Comparison of ENCODE assay signal across 8 mouse cellular contexts in genomic region chr9:44483041-44483509, GRCm38 (mm10). TPM values are rescaled to one million over a fixed set of nuclear protein-coding genes. Genes with fewer than 3 reads are reported as not detected.
DNase-seq lines count a peak whose midpoint lies in the region; ATAC-seq and TF ChIP-seq lines count a peak whose summit lies in the region.

No protein-coding gene starts in this region.

- H3K4me3 ChIP-seq in intestine, postnatal 0 days (ENCODE audit: low read depth, low read length): peak overlapping the region; percentile 98
- peak overlapping the region; percentile 77 for H3K4me3 ChIP-seq in midbrain, embryonic 14.5 days (replicated peaks; ENCODE audit: low read depth, low read length)

- WGBS in intestine, postnatal 0 days: under 1% methylated on average over 39 of the region's 39 CpGs
- under 1% methylated on average over 37 of the region's 39 CpGs for WGBS in midbrain, embryonic 14.5 days

- no peak for ATAC-seq in intestine, postnatal 0 days
- ATAC-seq in midbrain, embryonic 14.5 days (ENCODE audit: low FRiP score, low TSS enrichment): no peak

- peak overlapping the region; percentile 88 for H3K27ac ChIP-seq in intestine, postnatal 0 days (ENCODE audit: low read depth, low read length)
- H3K27ac ChIP-seq in midbrain, embryonic 14.5 days (replicated peaks; ENCODE audit: low read depth, low read length): peak overlapping the region; percentile 97

- H3K27me3 ChIP-seq in intestine, postnatal 0 days (replicated peaks; ENCODE audit: control insufficient read depth, insufficient read depth, low read length): no peaks in the 10 kb centered on the region
- H3K27me3 ChIP-seq in midbrain, embryonic 14.5 days (ENCODE audit: control insufficient read depth, insufficient read depth, low read length): no peaks in the 10 kb centered on the region

- H3K9ac ChIP-seq in intestine, postnatal 0 days (ENCODE audit: low read depth, low read length): peak overlapping the region; percentile 81
- peak overlapping the region; percentile 90 for H3K9ac ChIP-seq in midbrain, embryonic 14.5 days (replicated peaks; ENCODE audit: low read length)

- H3K36me3 ChIP-seq in intestine, postnatal 0 days (ENCODE audit: control insufficient read depth, insufficient read depth): no peaks in the 10 kb centered on the region
- H3K36me3 ChIP-seq in midbrain, embryonic 14.5 days (ENCODE audit: control insufficient read depth, insufficient read depth, low read length): no peaks in the 10 kb centered on the region

- H3K9me3 ChIP-seq in intestine, postnatal 0 days (ENCODE audit: control insufficient read depth): no peaks in the 10 kb centered on the region
- no peaks in the 10 kb centered on the region for H3K9me3 ChIP-seq in midbrain, embryonic 14.5 days (ENCODE audit: control insufficient read depth, low read length)

- TF ChIP-seq CTCF in intestine, postnatal 0 days (IDR thresholded peaks at IDR 0.05; ENCODE audit: low read depth): no peak

- H3K4me1 ChIP-seq in intestine, postnatal 0 days (replicated peaks; ENCODE audit: control insufficient read depth, insufficient read depth, low read length): peaks cover 8% of the 10 kb centered on the region
- H3K4me1 ChIP-seq in midbrain, embryonic 14.5 days (ENCODE audit: control insufficient read depth, insufficient read depth, low read length): peaks cover 49% of the 10 kb centered on the region

- DNase-seq in cerebellum, adult 9-11 months: peak; percentile 73
- DNase-seq in cerebellum, adult 9-10 months: no peak
- peak; percentile 34 for DNase-seq in urinary bladder, adult 2 months (ENCODE audit: low spot score)
- no peak for DNase-seq in urinary bladder, postnatal 25 days (ENCODE audit: low spot score)
- peak; percentile 51 for DNase-seq in midbrain, embryonic 14.5 days
- no peak for DNase-seq in retina, embryonic 14.5 days (ENCODE audit: low spot score)
- no peak for DNase-seq in adrenal gland, postnatal 36 days

- H3K4me2 ChIP-seq in intestine, postnatal 0 days (replicated peaks; ENCODE audit: low read depth): peak overlapping the region; percentile 84
- peak overlapping the region; percentile 99 for H3K4me2 ChIP-seq in midbrain, embryonic 14.5 days (ENCODE audit: low read length)

RNA-seq across cellular contexts. Expression of gene Bcl9l, which starts 0.5 kb away (rescaled TPM):
- polyA plus RNA-seq in urinary bladder, adult 2 months (2012; rRNA removed): 11.1 and 29.7 TPM in 2 replicates
- polyA plus RNA-seq in intestine, postnatal 0 days (2015; fragmentation: Nextera tagmentation; extraction: Ambion mirVana): 4.8 and 4.9 TPM in 2 replicates
- 12.6 and 14.9 TPM in 2 replicates for polyA plus RNA-seq in midbrain, embryonic 14.5 days (2014; fragmentation: Nextera tagmentation; extraction: Ambion mirVana)
- 10 to 100 TPM; 47.6 to 51.8 TPM for total RNA-seq in adrenal gland, postnatal 36 days (2021)

RNA-seq across cellular contexts. Expression of gene Upk2, which starts 28.3 kb away (rescaled TPM):
- polyA plus RNA-seq in urinary bladder, adult 2 months (2012; rRNA removed): 788 and 1,023 TPM in 2 replicates
- polyA plus RNA-seq in intestine, postnatal 0 days (2015; fragmentation: Nextera tagmentation; extraction: Ambion mirVana): not detected in 2 replicates
- polyA plus RNA-seq in midbrain, embryonic 14.5 days (2014; fragmentation: Nextera tagmentation; extraction: Ambion mirVana): not detected in 2 replicates
- total RNA-seq in adrenal gland, postnatal 36 days (2021): not detected

RNA-seq across cellular contexts. Expression of gene Foxr1, which starts 42.1 kb away (rescaled TPM):
- polyA plus RNA-seq in urinary bladder, adult 2 months (2012; rRNA removed): 0.28 and 0.63 TPM in 2 replicates
- not detected in 2 replicates for polyA plus RNA-seq in intestine, postnatal 0 days (2015; fragmentation: Nextera tagmentation; extraction: Ambion mirVana)
- polyA plus RNA-seq in midbrain, embryonic 14.5 days (2014; fragmentation: Nextera tagmentation; extraction: Ambion mirVana): not detected in 2 replicates
- total RNA-seq in adrenal gland, postnatal 36 days (2021): not detected

Comparison
In these comparisons a context has a peak if more than half of its experiments do, and no peak if none do; other contexts are left out.
1. DNase-seq: peak in cerebellum, adult 9-11 months (single experiment), urinary bladder, adult 2 months (single experiment) and midbrain, embryonic 14.5 days (single experiment); none in cerebellum, adult 9-10 months (single experiment), urinary bladder, postnatal 25 days (single experiment), retina, embryonic 14.5 days (single experiment) and adrenal gland, postnatal 36 days (0 of 2).
2. RNA of gene Upk2, which starts 28.3 kb away (polyA plus RNA-seq): 788 to 1,023 TPM in urinary bladder, adult 2 months; not detected in intestine, postnatal 0 days and not detected in midbrain, embryonic 14.5 days; every median in the first group is over 100 times any median in the second.